Mouse (Mus musculus) adrenal gland, postnatal 14 days (tissue): ENCODE measurements around the gene Lsm10. TPM values are rescaled to one million over a fixed set of nuclear protein-coding genes. Genes with fewer than 3 reads are reported as not detected.
A peak's percentile ranks its signal among the peaks of the same experiment; 100 is the strongest.

Source experiments
- DNase-seq: peaks from one replicate; pipeline ENCODE4 v3.0.0; 2021; ENCODE audit warnings: mixed read lengths
- long read RNA-seq, 2 experiments: library from polyadenylated mRNA; stranded (forward); transcript quantifications; one replicate each; pipeline ENCODE4 v2.0.0; 2021
- total RNA-seq: library from RNA; stranded (reverse); gene quantifications from 2 replicates; pipeline ENCODE4 v1.2.3, GENCODE M21; 2021

The Lsm10 gene
- total RNA-seq, result 17.9 and 20.6 TPM in 2 replicates
- long read RNA-seq, experiment 1, transcript Lsm10-203 (2 exons, 808 nt), result minor isoform, 5 of 37 reads
- long read RNA-seq, experiment 1, transcript Lsm10-201 (2 exons, 943 nt), result major isoform, 27 of 37 reads
- long read RNA-seq, experiment 1, partial matches to known transcripts, result 4 of 37 reads
- long read RNA-seq, experiment 1, other reads (novel, unspliced or antisense), result 1 of 37 reads
- long read RNA-seq, experiment 2, transcript Lsm10-201 (2 exons, 943 nt), result major isoform, 17 of 28 reads
- long read RNA-seq, experiment 2, transcript Lsm10-203 (2 exons, 808 nt), result minor isoform, 8 of 28 reads
- long read RNA-seq, experiment 2, partial matches to known transcripts, result 0 of 28 reads
- long read RNA-seq, experiment 2, other reads (novel, unspliced or antisense), result 3 of 28 reads

- DNase-seq, result peak; percentile 96
Observed at GRCm38 (mm10) chr4:126096464-126097111, at the start of gene Lsm10. Lsm10 (plus strand) TSS chr4:126096623.

GRCm38 (mm10) chr4:126046851-126047585 lies 49.4 kb upstream of the Lsm10 start, which contains the start of gene Mrps15:
Mrps15 (plus strand) TSS chr4:126046925.
- DNase-seq, result peak; percentile 92

GRCm38 (mm10) chr4:126051617-126052016 lies 44.8 kb upstream of the Lsm10 start:
- DNase-seq, result no peak

- DNase-seq, result no peak
Observed at GRCm38 (mm10) chr4:126057207-126058133, 39.0 kb upstream of the Lsm10 start.

GRCm38 (mm10) chr4:126058134-126058996 lies 38.1 kb upstream of the Lsm10 start, which contains the start of gene Oscp1:
Oscp1 (plus strand) TSS chr4:126058565.
- peak; percentile 94 for DNase-seq

- DNase-seq, result no peak
Observed at GRCm38 (mm10) chr4:126058997-126059362, 37.4 kb upstream of the Lsm10 start.

- DNase-seq, result no peak
Observed at GRCm38 (mm10) chr4:126062856-126063255, 33.6 kb upstream of the Lsm10 start.

- no peak for DNase-seq
Observed at GRCm38 (mm10) chr4:126065241-126065640, 31.2 kb upstream of the Lsm10 start.

- DNase-seq, result peak; percentile 34
Observed at GRCm38 (mm10) chr4:126067401-126068077, 28.9 kb upstream of the Lsm10 start.

GRCm38 (mm10) chr4:126068842-126069241 lies 27.6 kb upstream of the Lsm10 start:
- no peak for DNase-seq

GRCm38 (mm10) chr4:126077833-126078232 lies 18.6 kb upstream of the Lsm10 start:
- no peak for DNase-seq

GRCm38 (mm10) chr4:126079266-126079665 lies 17.2 kb upstream of the Lsm10 start:
- DNase-seq, result peak; percentile 48

- no peak for DNase-seq
Observed at GRCm38 (mm10) chr4:126081601-126082000, 14.8 kb upstream of the Lsm10 start.

GRCm38 (mm10) chr4:126083021-126083420 lies 13.4 kb upstream of the Lsm10 start:
- DNase-seq, result no peak

- DNase-seq, result no peak
Observed at GRCm38 (mm10) chr4:126084382-126084781, 12.0 kb upstream of the Lsm10 start.

- peak; percentile 91 for DNase-seq
Observed at GRCm38 (mm10) chr4:126085996-126086576, 10.3 kb upstream of the Lsm10 start.

- DNase-seq, result no peak
Observed at GRCm38 (mm10) chr4:126090101-126090847, 6.1 kb upstream of the Lsm10 start.

GRCm38 (mm10) chr4:126090848-126091124 lies 5.6 kb upstream of the Lsm10 start:
- DNase-seq, result no peak

- DNase-seq, result no peak
Observed at GRCm38 (mm10) chr4:126091873-126092272, 4.5 kb upstream of the Lsm10 start.
